Mouse (Mus musculus) telencephalon, adult 2 months (tissue): ENCODE results near the gene Cnksr3.

Source experiments
- DNase-seq: peaks from one replicate; pipeline ENCODE4 v3.0.0-alpha.2; 2011; ENCODE audit warnings: low read depth, low spot score

Gene Cnksr3

GRCm38 (mm10) chr10:7077971-7078370 is 134.1 kb downstream of the Cnksr3 start:
- DNase-seq, result no peak

GRCm38 (mm10) chr10:7077389-7077808 is 134.6 kb downstream of the Cnksr3 start:
- no peak for DNase-seq

DNA sequence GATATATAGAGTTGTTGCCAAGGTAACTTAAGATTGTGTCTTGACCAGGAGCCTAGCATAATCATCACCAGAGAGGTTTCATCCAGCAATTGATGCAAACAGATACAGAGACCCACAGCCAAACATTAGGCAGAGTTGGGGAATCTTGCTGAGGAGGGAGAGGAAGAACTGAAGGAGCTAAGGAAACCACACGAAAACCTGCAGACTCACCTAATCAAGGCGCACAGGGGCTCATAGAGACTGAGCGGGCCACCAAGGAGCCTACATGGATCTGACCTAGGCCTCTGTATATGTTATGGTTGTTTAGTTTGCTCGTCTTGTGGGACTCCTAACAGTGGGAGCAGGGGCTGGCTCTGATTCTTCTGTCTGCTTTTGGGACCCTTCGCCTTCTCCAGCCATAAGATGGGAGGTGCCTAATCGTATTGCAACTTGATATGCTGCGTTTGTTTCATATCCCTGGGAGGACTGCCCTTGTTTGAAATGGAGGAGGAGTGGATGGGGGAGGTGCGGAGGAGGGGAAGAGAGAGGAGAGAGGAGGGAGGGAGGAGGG is 135.3 kb downstream of the Cnksr3 start:
- no peak for DNase-seq

DNA sequence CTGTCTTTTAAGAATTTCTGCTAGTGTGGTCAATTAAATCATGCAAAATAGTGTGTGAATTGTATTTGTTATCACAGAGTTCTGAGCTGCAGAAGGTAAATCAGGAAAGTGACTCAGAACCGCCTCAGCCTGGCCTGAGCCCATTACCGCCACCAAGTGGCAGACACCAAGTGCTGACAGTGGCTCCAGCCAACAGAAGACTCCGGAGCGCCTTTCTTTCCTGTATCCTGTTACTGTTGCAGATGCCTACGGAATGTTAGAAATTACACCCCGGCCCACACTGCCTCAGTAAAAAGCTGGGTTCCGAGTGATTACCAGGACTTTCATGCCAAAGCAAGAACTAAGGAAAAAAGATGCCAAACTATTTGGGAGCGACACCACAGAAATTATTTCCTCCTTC is 135.8 kb downstream of the Cnksr3 start:
- DNase-seq, result peak; percentile 83

GRCm38 (mm10) chr10:7075661-7076060 is 136.4 kb downstream of the Cnksr3 start:
- no peak for DNase-seq

DNA sequence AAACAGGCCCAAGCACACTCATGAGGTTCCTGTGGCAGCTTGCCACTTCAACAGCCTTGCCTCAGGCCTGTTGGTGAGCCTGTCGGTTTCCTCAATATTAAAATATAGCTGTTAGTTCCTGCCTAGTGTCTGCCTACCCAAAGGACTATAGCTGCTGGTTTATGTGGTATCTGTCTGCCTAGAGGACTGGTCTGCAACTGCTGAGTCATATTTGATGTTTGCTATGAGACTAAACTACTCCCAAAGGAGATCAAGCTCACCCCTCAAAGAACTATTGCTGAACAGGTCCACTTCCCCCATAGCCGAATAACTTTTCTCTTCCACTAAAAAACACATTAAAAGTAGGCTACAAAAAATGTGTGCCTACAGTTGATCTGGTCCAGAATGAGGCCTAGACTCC is 137.8 kb downstream of the Cnksr3 start:
- DNase-seq, result no peak

- DNase-seq, result no peak
Measured at GRCm38 (mm10) chr10:7070924-7071323, 141.1 kb downstream of the Cnksr3 start.

DNA sequence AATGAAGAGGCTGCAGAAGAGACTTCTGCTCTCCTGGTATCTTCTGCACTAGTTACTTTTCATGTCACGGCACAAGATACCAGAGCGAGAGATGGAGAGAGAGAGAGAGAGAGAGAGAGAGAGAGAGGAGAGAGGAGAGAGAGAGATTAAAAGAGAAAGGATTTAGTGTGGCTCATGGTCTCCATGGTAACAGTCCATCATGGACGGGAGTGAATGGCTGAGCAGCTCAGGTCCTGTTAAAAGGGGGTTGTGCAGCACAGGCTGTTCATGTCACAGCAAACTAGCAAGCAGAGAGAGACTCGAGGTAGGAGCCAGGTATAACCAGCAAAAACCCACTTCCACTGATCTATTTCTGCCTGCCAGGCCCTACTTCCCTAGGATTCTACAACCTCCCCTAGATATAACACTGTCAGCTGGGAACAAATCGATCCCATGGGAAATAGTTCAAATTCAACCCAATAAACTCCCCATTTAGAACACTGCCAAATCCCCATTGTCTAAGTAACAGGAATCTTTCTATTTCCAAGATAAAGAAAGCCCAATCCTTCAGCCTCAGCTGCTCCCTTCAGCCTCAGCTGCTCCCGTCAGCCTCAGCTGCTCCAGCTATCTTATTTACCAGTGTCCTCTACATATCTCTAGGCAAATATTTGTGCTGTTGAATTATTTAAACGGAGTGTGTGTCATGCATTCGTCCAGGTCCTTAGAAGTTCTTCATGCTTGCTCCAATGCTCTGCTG is 141.8 kb downstream of the Cnksr3 start:
- no peak for DNase-seq

- DNase-seq, result no peak
Measured at GRCm38 (mm10) chr10:7069090-7069489, 142.9 kb downstream of the Cnksr3 start.
